Mouse (Mus musculus): ENCODE measurements around the gene Dhodh. TPM values are rescaled to one million over a fixed set of nuclear protein-coding genes. Genes with fewer than 3 reads are reported as not detected.

The Dhodh gene
- polyA plus RNA-seq, 1 experiment from 2014 or later: 50.2 TPM

Other genes starting within 250 kb of the Dhodh start
- gene Pmfbp1, start 114.6 kb downstream of the Dhodh start, polyA plus RNA-seq (2015; fragmentation: Nextera tagmentation; extraction: Ambion mirVana): 0.08 and 0.10 TPM in 2 replicates
- gene Dhx38, start 42.8 kb downstream of the Dhodh start, polyA plus RNA-seq (2015; fragmentation: Nextera tagmentation; extraction: Ambion mirVana): 24.0 and 25.7 TPM in 2 replicates
- 25.4 and 26.7 TPM in 2 replicates for gene Txnl4b, start 42.8 kb downstream of the Dhodh start, polyA plus RNA-seq (2015; fragmentation: Nextera tagmentation; extraction: Ambion mirVana)
- 5.7 and 6.0 TPM in 2 replicates for gene Hp, start 29.5 kb downstream of the Dhodh start, polyA plus RNA-seq (2015; fragmentation: Nextera tagmentation; extraction: Ambion mirVana)
- 0.09 and 0.14 TPM in 2 replicates for gene Pkd1l3, start 5.8 kb upstream of the Dhodh start, polyA plus RNA-seq (2015; fragmentation: Nextera tagmentation; extraction: Ambion mirVana)
- 136 and 141 TPM in 2 replicates for gene Ist1, start 84.6 kb upstream of the Dhodh start, polyA plus RNA-seq (2015; fragmentation: Nextera tagmentation; extraction: Ambion mirVana)
- 28.1 and 31.6 TPM in 2 replicates for gene Zfp821, start 96.9 kb upstream of the Dhodh start, polyA plus RNA-seq (2015; fragmentation: Nextera tagmentation; extraction: Ambion mirVana)
- 7.3 and 7.9 TPM in 2 replicates for gene Atxn1l, start 129.1 kb upstream of the Dhodh start, polyA plus RNA-seq (2015; fragmentation: Nextera tagmentation; extraction: Ambion mirVana)
- 45.4 TPM in 2 replicates for gene Ap1g1, start 169.9 kb upstream of the Dhodh start, polyA plus RNA-seq (2015; fragmentation: Nextera tagmentation; extraction: Ambion mirVana)